Mouse (Mus musculus) testis, adult 2 months (tissue): ENCODE measurements around the gene 4931428L18Rik.

Experiments used
- CTCF ChIP-seq: fragments of 200-500 bp; IDR thresholded peaks from 2 replicates; pipeline ENCODE4 v1.5.1; 2012; ENCODE audit warnings: low read depth, mild to moderate bottlenecking, inconsistent platforms, low read length, moderate library complexity; ENCODE audit not compliant: control insufficient read depth, insufficient read depth, insufficient replicate concordance
- POLR2A ChIP-seq: fragments of 200-500 bp; IDR thresholded peaks from 2 replicates; pipeline ENCODE4 v1.6.1; 2012; ENCODE audit warnings: low read depth, mild to moderate bottlenecking, inconsistent platforms, low read length, moderate library complexity; ENCODE audit not compliant: control insufficient read depth

GRCm38 (mm10) chr1:31107961-31108360 lies 114.5 kb downstream of the 4931428L18Rik start:
- no peak for TF ChIP-seq CTCF
- TF ChIP-seq POLR2A = no peak
